Mouse (Mus musculus): ENCODE measurements at regions not wholly inside any gene's neighbourhood (a gene's known extent, or its start where the extent isn't known, plus 50 kb on each side); places are given as distances from the start of the nearest gene placed in this dataset.

- no peak overlapping the region for H3K9ac ChIP-seq (ENCODE audit: low read depth, low read length)
- no peaks in the 10 kb centered on the region for H3K9me3 ChIP-seq (ENCODE audit: control insufficient read depth, low read length)
- DNase-seq (ENCODE audit: low spot score), result no peak
- H3K27ac ChIP-seq (replicated peaks; ENCODE audit: low read depth, low read length), result no peak overlapping the region
- H3K4me2 ChIP-seq (ENCODE audit: low read depth, low read length), result no peak overlapping the region
- no peak for ATAC-seq (ENCODE audit: low read depth)
- H3K27me3 ChIP-seq (replicated peaks; ENCODE audit: control insufficient read depth, insufficient read depth, low read length), result no peaks in the 10 kb centered on the region
- WGBS, result 80% methylated on average over 11 of the region's 11 CpGs
- no peaks in the 10 kb centered on the region for H3K36me3 ChIP-seq (ENCODE audit: control insufficient read depth, insufficient read depth, low read length)
- peaks cover 12% of the 10 kb centered on the region; the same call in 1 of the 2 replicates for H3K4me1 ChIP-seq (ENCODE audit: control insufficient read depth, insufficient read depth, low read length)
- no peak overlapping the region for H3K4me3 ChIP-seq (ENCODE audit: low read depth, low read length)
Observed at GRCm38 (mm10) chr6:140148628-140149245, 107.5 kb upstream of the Plcz1 start.

- Histone ChIP-seq H3K9ac (ENCODE audit: low read depth, low read length) (no peak overlapping the region), H3K4me2 (ENCODE audit: low read depth, low read length) (no peak overlapping the region), H3K4me1 (ENCODE audit: control insufficient read depth, insufficient read depth, low read length) (peaks cover 12% of the 10 kb centered on the region; the same call in 1 of the 2 replicates), H3K27me3 (replicated peaks; ENCODE audit: control insufficient read depth, insufficient read depth, low read length) (no peaks in the 10 kb centered on the region), H3K27ac (replicated peaks; ENCODE audit: low read depth, low read length) (no peak overlapping the region), H3K4me3 (ENCODE audit: low read depth, low read length) (no peak overlapping the region), H3K36me3 (ENCODE audit: control insufficient read depth, insufficient read depth, low read length) (no peaks in the 10 kb centered on the region), H3K9me3 (ENCODE audit: control insufficient read depth, low read length) (no peaks in the 10 kb centered on the region)
- peak; percentile 27; the same call in 1 of the 2 replicates for ATAC-seq (ENCODE audit: low read depth)
- no peak for DNase-seq (ENCODE audit: low spot score)
- WGBS, result 32% methylated on average over 3 of the region's 3 CpGs
Observed at GRCm38 (mm10) chr6:140148138-140148537, 106.9 kb upstream of the Plcz1 start.

GRCm38 (mm10) chr6:140147711-140148110 lies 106.5 kb upstream of the Plcz1 start:
- Histone ChIP-seq H3K27ac (replicated peaks; ENCODE audit: low read depth, low read length) (no peak overlapping the region), H3K27me3 (replicated peaks; ENCODE audit: control insufficient read depth, insufficient read depth, low read length) (no peaks in the 10 kb centered on the region), H3K9ac (ENCODE audit: low read depth, low read length) (no peak overlapping the region), H3K36me3 (ENCODE audit: control insufficient read depth, insufficient read depth, low read length) (no peaks in the 10 kb centered on the region), H3K4me3 (ENCODE audit: low read depth, low read length) (no peak overlapping the region), H3K4me2 (ENCODE audit: low read depth, low read length) (no peak overlapping the region), H3K4me1 (ENCODE audit: control insufficient read depth, insufficient read depth, low read length) (peaks cover 8% of the 10 kb centered on the region; the same call in 1 of the 2 replicates), H3K9me3 (ENCODE audit: control insufficient read depth, low read length) (no peaks in the 10 kb centered on the region)
- ATAC-seq (ENCODE audit: low read depth) (no peak), DNase-seq (ENCODE audit: low spot score) (peak; percentile 29)
- 40% methylated on average over 6 of the region's 6 CpGs for WGBS

- Histone ChIP-seq H3K9ac (ENCODE audit: low read depth, low read length) (no peak overlapping the region), H3K27me3 (replicated peaks; ENCODE audit: control insufficient read depth, insufficient read depth, low read length) (no peaks in the 10 kb centered on the region), H3K4me1 (ENCODE audit: control insufficient read depth, insufficient read depth, low read length) (no peaks in the 10 kb centered on the region), H3K4me2 (ENCODE audit: low read depth, low read length) (no peak overlapping the region), H3K4me3 (ENCODE audit: low read depth, low read length) (no peak overlapping the region), H3K27ac (replicated peaks; ENCODE audit: low read depth, low read length) (no peak overlapping the region), H3K36me3 (ENCODE audit: control insufficient read depth, insufficient read depth, low read length) (no peaks in the 10 kb centered on the region), H3K9me3 (ENCODE audit: control insufficient read depth, low read length) (no peaks in the 10 kb centered on the region)
- 68% methylated on average over 8 of the region's 8 CpGs for WGBS
- no peak for ATAC-seq (ENCODE audit: low read depth)
- DNase-seq (ENCODE audit: low spot score), result no peak
Observed at GRCm38 (mm10) chr6:140133734-140134133, 92.5 kb upstream of the Plcz1 start.

GRCm38 (mm10) chr6:140126645-140127044 lies 85.4 kb upstream of the Plcz1 start:
- DNase-seq (ENCODE audit: low spot score) (no peak), ATAC-seq (ENCODE audit: low read depth) (no peak)
- Histone ChIP-seq H3K36me3 (ENCODE audit: control insufficient read depth, insufficient read depth, low read length) (no peaks in the 10 kb centered on the region), H3K27ac (replicated peaks; ENCODE audit: low read depth, low read length) (no peak overlapping the region), H3K4me1 (ENCODE audit: control insufficient read depth, insufficient read depth, low read length) (no peaks in the 10 kb centered on the region), H3K4me3 (ENCODE audit: low read depth, low read length) (no peak overlapping the region), H3K27me3 (replicated peaks; ENCODE audit: control insufficient read depth, insufficient read depth, low read length) (no peaks in the 10 kb centered on the region), H3K9ac (ENCODE audit: low read depth, low read length) (no peak overlapping the region), H3K4me2 (ENCODE audit: low read depth, low read length) (no peak overlapping the region), H3K9me3 (ENCODE audit: control insufficient read depth, low read length) (peaks cover 7% of the 10 kb centered on the region; the same call in 1 of the 2 replicates)
- WGBS, result 88% methylated on average over 7 of the region's 7 CpGs

GRCm38 (mm10) chr6:140114024-140114423 lies 72.8 kb upstream of the Plcz1 start:
- no peak overlapping the region for H3K4me3 ChIP-seq (ENCODE audit: low read depth, low read length)
- H3K4me1 ChIP-seq (ENCODE audit: control insufficient read depth, insufficient read depth, low read length), result no peaks in the 10 kb centered on the region
- H3K27ac ChIP-seq (replicated peaks; ENCODE audit: low read depth, low read length), result no peak overlapping the region
- no peaks in the 10 kb centered on the region for H3K27me3 ChIP-seq (replicated peaks; ENCODE audit: control insufficient read depth, insufficient read depth, low read length)
- no peaks in the 10 kb centered on the region for H3K9me3 ChIP-seq (ENCODE audit: control insufficient read depth, low read length)
- DNase-seq (ENCODE audit: low spot score), result no peak
- H3K4me2 ChIP-seq (ENCODE audit: low read depth, low read length), result no peak overlapping the region
- H3K9ac ChIP-seq (ENCODE audit: low read depth, low read length), result no peak overlapping the region
- no peaks in the 10 kb centered on the region for H3K36me3 ChIP-seq (ENCODE audit: control insufficient read depth, insufficient read depth, low read length)
- no peak for ATAC-seq (ENCODE audit: low read depth)
- WGBS, result 85% methylated on average over 2 of the region's 2 CpGs

- no peak for ATAC-seq (ENCODE audit: low read depth)
- no peaks in the 10 kb centered on the region for H3K4me1 ChIP-seq (ENCODE audit: control insufficient read depth, insufficient read depth, low read length)
- no peak for DNase-seq (ENCODE audit: low spot score)
- no peaks in the 10 kb centered on the region for H3K9me3 ChIP-seq (ENCODE audit: control insufficient read depth, low read length)
- H3K27ac ChIP-seq (replicated peaks; ENCODE audit: low read depth, low read length), result no peak overlapping the region; the same call in 1 of the 2 replicates
- no peaks in the 10 kb centered on the region for H3K36me3 ChIP-seq (ENCODE audit: control insufficient read depth, insufficient read depth, low read length)
- H3K9ac ChIP-seq (ENCODE audit: low read depth, low read length), result no peak overlapping the region
- H3K27me3 ChIP-seq (replicated peaks; ENCODE audit: control insufficient read depth, insufficient read depth, low read length), result no peaks in the 10 kb centered on the region
- H3K4me3 ChIP-seq (ENCODE audit: low read depth, low read length), result no peak overlapping the region
- H3K4me2 ChIP-seq (ENCODE audit: low read depth, low read length), result no peak overlapping the region
- WGBS, result 88% methylated on average over 10 of the region's 10 CpGs
Observed at GRCm38 (mm10) chr6:140112054-140112453, 70.8 kb upstream of the Plcz1 start.

GRCm38 (mm10) chr6:140108083-140108482 lies 66.8 kb upstream of the Plcz1 start:
- H3K9me3 ChIP-seq (ENCODE audit: control insufficient read depth, low read length), result no peaks in the 10 kb centered on the region
- H3K4me2 ChIP-seq (ENCODE audit: low read depth, low read length), result no peak overlapping the region
- no peak overlapping the region for H3K27ac ChIP-seq (replicated peaks; ENCODE audit: low read depth, low read length)
- no peak overlapping the region for H3K9ac ChIP-seq (ENCODE audit: low read depth, low read length)
- 52% methylated on average over 8 of the region's 8 CpGs for WGBS
- no peaks in the 10 kb centered on the region for H3K4me1 ChIP-seq (ENCODE audit: control insufficient read depth, insufficient read depth, low read length)
- H3K27me3 ChIP-seq (replicated peaks; ENCODE audit: control insufficient read depth, insufficient read depth, low read length), result no peaks in the 10 kb centered on the region
- DNase-seq (ENCODE audit: low spot score) (no peak), ATAC-seq (ENCODE audit: low read depth) (no peak)
- no peaks in the 10 kb centered on the region for H3K36me3 ChIP-seq (ENCODE audit: control insufficient read depth, insufficient read depth, low read length)
- H3K4me3 ChIP-seq (ENCODE audit: low read depth, low read length), result no peak overlapping the region

GRCm38 (mm10) chr6:140107628-140108027 lies 66.4 kb upstream of the Plcz1 start:
- ATAC-seq (ENCODE audit: low read depth), result no peak
- no peaks in the 10 kb centered on the region for H3K27me3 ChIP-seq (replicated peaks; ENCODE audit: control insufficient read depth, insufficient read depth, low read length)
- no peak overlapping the region for H3K9ac ChIP-seq (ENCODE audit: low read depth, low read length)
- H3K9me3 ChIP-seq (ENCODE audit: control insufficient read depth, low read length), result no peaks in the 10 kb centered on the region
- no peaks in the 10 kb centered on the region for H3K4me1 ChIP-seq (ENCODE audit: control insufficient read depth, insufficient read depth, low read length)
- no peak overlapping the region for H3K4me3 ChIP-seq (ENCODE audit: low read depth, low read length)
- no peak overlapping the region for H3K27ac ChIP-seq (replicated peaks; ENCODE audit: low read depth, low read length)
- WGBS, result 79% methylated on average over 16 of the region's 16 CpGs
- no peaks in the 10 kb centered on the region for H3K36me3 ChIP-seq (ENCODE audit: control insufficient read depth, insufficient read depth, low read length)
- H3K4me2 ChIP-seq (ENCODE audit: low read depth, low read length), result no peak overlapping the region
- DNase-seq (ENCODE audit: low spot score), result no peak
